17 mouse cellular contexts compared by ENCODE assay signal in genomic region chr14:110616447-110616846, GRCm38 (mm10).
"Had no signal": no experiment of that assay in that cellular context is flagged by ENCODE, and none has a peak within 500 bp of the region (broad histone marks: within the 10 kb centered on the region; RNA-seq: fewer than 3 reads in every experiment).

No protein-coding gene starts in this region.

- H3K4me1 ChIP-seq: liver, embryonic 13.5 days; midbrain, embryonic 13.5 days; neural tube, embryonic 13.5 days had no signal

- H3K9me3 ChIP-seq: midbrain, embryonic 13.5 days; neural tube, embryonic 13.5 days had no signal

- H3K36me3 ChIP-seq: liver, embryonic 13.5 days; midbrain, embryonic 13.5 days; neural tube, embryonic 13.5 days had no signal

- H3K4me2 ChIP-seq: liver, embryonic 13.5 days; lung, embryonic 14.5 days; midbrain, embryonic 13.5 days; neural tube, embryonic 13.5 days had no signal

- H3K27me3 ChIP-seq: liver, embryonic 13.5 days; midbrain, embryonic 13.5 days; neural tube, embryonic 13.5 days had no signal

- DNase-seq: kidney, adult 18-20 months; kidney, adult 9 months; kidney, postnatal 14 days; kidney, postnatal 4 days; left cerebral cortex, postnatal 4 days; liver, embryonic 13.5 days; lung, embryonic 14.5 days; retina, postnatal 1 day; right cerebral cortex, postnatal 25 days; thymus, adult 18-20 months; thymus, postnatal 36 days had no signal

- H3K9ac ChIP-seq: liver, embryonic 13.5 days; lung, embryonic 14.5 days; midbrain, embryonic 13.5 days; neural tube, embryonic 13.5 days had no signal

- H3K27ac ChIP-seq: liver, embryonic 13.5 days; macrophage; midbrain, embryonic 13.5 days; neural tube, embryonic 13.5 days had no signal

- ATAC-seq: lung, postnatal 0 days; midbrain, embryonic 13.5 days; midbrain, embryonic 16.5 days had no signal

- H3K4me3 ChIP-seq: liver, embryonic 13.5 days; midbrain, embryonic 13.5 days; myocyte; neural tube, embryonic 13.5 days had no signal
